Mouse (Mus musculus) forebrain, embryonic 14.5 days (tissue): ENCODE results near the gene Hnrnpa0. TPM values are rescaled to one million over a fixed set of nuclear protein-coding genes. Genes with fewer than 3 reads are reported as not detected.

Experiments used
- ATAC-seq: fragments of 200-750 bp; cut with Nextera tagmentation; 2 replicates; pipeline ENCODE4 v1.8.0; 2017; ENCODE audit warnings: mild to moderate bottlenecking, moderate library complexity
- DNase-seq: peaks from one replicate; pipeline ENCODE4 v3.0.0-alpha.2; 2015; ENCODE audit warnings: low spot score
- H3K27ac ChIP-seq: fragments of 300-500 bp; sonication (generic); 2 replicates; pipeline ENCODE4 v1.5.1; 2014; ENCODE audit warnings: low read depth, mild to moderate bottlenecking, control low read depth, low read length, moderate library complexity
- H3K27me3 ChIP-seq: fragments of 300-500 bp; sonication (generic); replicated peaks from 2 replicates; pipeline ENCODE4 v1.6.1; 2014; ENCODE audit warnings: low read length, control low read depth, mixed read lengths; ENCODE audit not compliant: control insufficient read depth, insufficient read depth
- H3K36me3 ChIP-seq: fragments of 300-500 bp; sonication (generic); 2 replicates; pipeline ENCODE4 v1.6.1; 2014; ENCODE audit warnings: low read length, control low read depth; ENCODE audit not compliant: control insufficient read depth, insufficient read depth
- H3K4me1 ChIP-seq: fragments of 300-500 bp; sonication (generic); 2 replicates; pipeline ENCODE4 v1.6.1; 2014; ENCODE audit warnings: antibody characterized with exemption, low read length, control low read depth; ENCODE audit not compliant: control insufficient read depth, insufficient read depth
- H3K4me2 ChIP-seq: fragments of 300-500 bp; sonication (generic); 2 replicates; pipeline ENCODE4 v1.6.1; 2014; ENCODE audit warnings: mild to moderate bottlenecking, control low read depth, low read length
- H3K4me3 ChIP-seq: fragments of 300-500 bp; sonication (generic); 2 replicates; pipeline ENCODE4 v1.5.1; 2014; ENCODE audit warnings: low read depth, low read length, control low read depth
- H3K9ac ChIP-seq: fragments of 300-500 bp; sonication (generic); 2 replicates; pipeline ENCODE4 v1.6.1; 2014; ENCODE audit warnings: mild to moderate bottlenecking, low read length, control low read depth, moderate library complexity
- H3K9me3 ChIP-seq: fragments of 300-500 bp; sonication (generic); replicated peaks from 2 replicates; pipeline ENCODE4 v1.6.1; 2016; ENCODE audit warnings: low read length, control low read depth, mixed read lengths; ENCODE audit not compliant: control insufficient read depth
- WGBS: fragments of 180-500 bp; shearing (Covaris S2); extraction: QIAGEN DNeasy Blood & Tissue Kit; methylation state at CpG from one replicate; pipeline ENCODE4 v1.1.7; 2014; 5-methylcytosine and 5-hydroxymethylcytosine counted together
- polyA plus RNA-seq: library from polyadenylated mRNA; unstranded; fragments of >200 nt; fragmentation: Nextera tagmentation; extraction: Ambion mirVana; gene quantifications from 2 replicates; pipeline ENCODE4 v1.2.1, GENCODE M21; 2014

The Hnrnpa0 gene
- polyA plus RNA-seq, 1 experiment from 2014 or later: 83.1 TPM

- ATAC-seq (no peak), DNase-seq (no peak)
- H3K9me3 ChIP-seq: no peaks in the 10 kb centered on the region
- no peak overlapping the region for H3K9ac ChIP-seq
- H3K27ac ChIP-seq: no peak overlapping the region
- peaks cover 15% of the 10 kb centered on the region for H3K4me1 ChIP-seq
- no peak overlapping the region for H3K4me3 ChIP-seq
- H3K27me3 ChIP-seq: no peaks in the 10 kb centered on the region
- WGBS: 58% methylated on average over 10 of the region's 10 CpGs
- H3K4me2 ChIP-seq: no peak overlapping the region
- peaks cover 18% of the 10 kb centered on the region; the same call in 1 of the 2 replicates for H3K36me3 ChIP-seq
Observed at GRCm38 (mm10) chr13:58122786-58123297, 5.5 kb downstream of the Hnrnpa0 start.

- DNase-seq (peak; percentile 45), ATAC-seq (no peak)
- Histone ChIP-seq H3K4me3 (no peak overlapping the region), H3K36me3 (no peaks in the 10 kb centered on the region), H3K9me3 (no peaks in the 10 kb centered on the region), H3K27me3 (no peaks in the 10 kb centered on the region), H3K27ac (no peak overlapping the region), H3K9ac (no peak overlapping the region), H3K4me1 (peaks cover 2% of the 10 kb centered on the region), H3K4me2 (no peak overlapping the region)
- 69% methylated on average over 8 of the region's 8 CpGs for WGBS
Observed at GRCm38 (mm10) chr13:58117318-58118017, 10.9 kb downstream of the Hnrnpa0 start.

- Histone ChIP-seq H3K4me3 (no peak overlapping the region), H3K27me3 (no peaks in the 10 kb centered on the region), H3K9ac (no peak overlapping the region), H3K27ac (no peak overlapping the region), H3K4me2 (no peak overlapping the region), H3K36me3 (no peaks in the 10 kb centered on the region), H3K9me3 (no peaks in the 10 kb centered on the region), H3K4me1 (peaks cover 7% of the 10 kb centered on the region)
- ATAC-seq (no peak), DNase-seq (no peak)
- WGBS: 90% methylated on average over 2 of the region's 2 CpGs
Observed at GRCm38 (mm10) chr13:58116801-58117200, 11.6 kb downstream of the Hnrnpa0 start.

GRCm38 (mm10) chr13:58115227-58115626, 13.1 kb downstream of the Hnrnpa0 start:
- Histone ChIP-seq H3K36me3 (no peaks in the 10 kb centered on the region), H3K9ac (no peak overlapping the region), H3K4me2 (no peak overlapping the region), H3K27me3 (no peaks in the 10 kb centered on the region), H3K27ac (no peak overlapping the region), H3K4me3 (no peak overlapping the region), H3K4me1 (peaks cover 9% of the 10 kb centered on the region), H3K9me3 (no peaks in the 10 kb centered on the region)
- DNase-seq: no peak
- no peak for ATAC-seq
- 80% methylated on average over 13 of the region's 13 CpGs for WGBS

- Histone ChIP-seq H3K4me3 (peak within 1 kb of the TSS; percentile 47), H3K36me3 (no peaks in the 10 kb centered on the region), H3K4me2 (peak within 1 kb of the TSS; percentile 67), H3K4me1 (peaks cover 9% of the 10 kb centered on the region), H3K27ac (peak within 1 kb of the TSS; percentile 81), H3K9me3 (no peaks in the 10 kb centered on the region), H3K9ac (peak within 1 kb of the TSS; percentile 67), H3K27me3 (no peaks in the 10 kb centered on the region)
- DNase-seq: peak; percentile 84
- whole genome bisulfite sequencing: under 1% methylated on average over 35 of the region's 35 CpGs
- peak; percentile 88 for ATAC-seq
Observed at GRCm38 (mm10) chr13:58113061-58113900, 15.1 kb downstream of the Hnrnpa0 start, which contains the start of gene Klhl3. Klhl3 (minus strand) TSS chr13:58113592.

- ATAC-seq (peak; percentile 38; the same call in 1 of the 2 replicates), DNase-seq (peak; percentile 39)
- Histone ChIP-seq H3K27ac (peak overlapping the region; percentile 81), H3K9me3 (no peaks in the 10 kb centered on the region), H3K4me2 (peak overlapping the region; percentile 67), H3K4me1 (peaks cover 9% of the 10 kb centered on the region), H3K27me3 (no peaks in the 10 kb centered on the region), H3K36me3 (no peaks in the 10 kb centered on the region), H3K4me3 (peak overlapping the region; percentile 47), H3K9ac (peak overlapping the region; percentile 67)
- 21% methylated on average over 11 of the region's 11 CpGs for WGBS
Observed at GRCm38 (mm10) chr13:58112601-58113041, 15.7 kb downstream of the Hnrnpa0 start.

- Histone ChIP-seq H3K4me3 (peak overlapping the region; percentile 47), H3K4me2 (peak overlapping the region; percentile 67), H3K9me3 (no peaks in the 10 kb centered on the region), H3K9ac (peak overlapping the region; percentile 67), H3K27ac (peak overlapping the region; percentile 81; the same call in 1 of the 2 replicates), H3K27me3 (no peaks in the 10 kb centered on the region), H3K36me3 (no peaks in the 10 kb centered on the region), H3K4me1 (peaks cover 9% of the 10 kb centered on the region)
- 74% methylated on average over 10 of the region's 10 CpGs for WGBS
- DNase-seq: no peak
- ATAC-seq: no peak
Observed at GRCm38 (mm10) chr13:58112191-58112590, 16.2 kb downstream of the Hnrnpa0 start.

GRCm38 (mm10) chr13:58111306-58111705, 17.1 kb downstream of the Hnrnpa0 start:
- Histone ChIP-seq H3K27me3 (no peaks in the 10 kb centered on the region), H3K36me3 (no peaks in the 10 kb centered on the region), H3K4me2 (no peak overlapping the region), H3K9me3 (no peaks in the 10 kb centered on the region), H3K4me3 (no peak overlapping the region), H3K4me1 (peaks cover 9% of the 10 kb centered on the region), H3K27ac (no peak overlapping the region), H3K9ac (no peak overlapping the region)
- 97% methylated on average over 6 of the region's 6 CpGs for WGBS
- no peak for ATAC-seq
- DNase-seq: no peak
